ENCODE assay signal across 13 mouse cellular contexts in the genomic region with DNA sequence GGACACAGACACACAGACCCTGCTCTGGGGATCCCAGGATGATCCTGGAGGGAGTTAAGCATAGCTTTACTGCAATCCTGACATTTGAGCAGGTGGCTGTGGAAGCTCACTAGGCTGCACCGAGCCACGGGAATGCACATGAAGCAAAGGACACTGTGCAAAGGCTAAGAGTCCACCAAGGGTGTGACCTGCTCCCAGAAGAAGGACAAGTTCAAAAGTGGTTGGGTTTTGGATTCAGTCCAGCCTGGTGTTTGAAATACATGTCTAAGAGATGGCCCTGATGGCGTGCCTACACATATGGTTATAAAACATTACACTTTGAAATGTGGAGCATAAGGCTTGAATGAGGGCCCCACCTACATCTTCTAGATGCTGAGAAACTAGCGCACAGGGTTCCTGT. TPM values are rescaled to one million over a fixed set of nuclear protein-coding genes. Genes with fewer than 3 reads are reported as not detected.
DNase-seq lines count a peak whose midpoint lies in the region; ATAC-seq and TF ChIP-seq lines count a peak whose summit lies in the region.
"Had no signal": no experiment of that assay in that cellular context is flagged by ENCODE, and none has a peak within 500 bp of the region (broad histone marks: within the 10 kb centered on the region; RNA-seq: fewer than 3 reads in every experiment).

No protein-coding gene starts in this region.

- WGBS in lung, embryonic 15.5 days, result 26% methylated on average over 4 of the region's 4 CpGs
- WGBS in lung, adult 2 months, result 57% methylated on average over 4 of the region's 4 CpGs
- 37% methylated on average over 4 of the region's 4 CpGs for WGBS in intestine, embryonic 16.5 days

- peak; percentile 37 for DNase-seq in gastrocnemius, adult 2 months
- no peak for DNase-seq in gastrocnemius, postnatal 36 days
- no peak for DNase-seq in lung, adult 2 months
- DNase-seq in kidney, postnatal 36 days, result peak; percentile 77 to 80
- no peak for DNase-seq in testis, postnatal 14 days (ENCODE audit: low spot score)
- no peak for DNase-seq in ovary, adult 18-20 months (ENCODE audit: low spot score)
- DNase-seq: adrenal gland, postnatal 36 days; cerebellum, postnatal 14 days; right cerebral cortex, postnatal 14 days had no signal

- TF ChIP-seq POLR2A in lung, adult 2 months (IDR thresholded peaks at IDR 0.05; ENCODE audit: borderline replicate concordance, extremely low read depth, low read depth, low read length), result no peak

- H3K9me3 ChIP-seq in lung, embryonic 15.5 days, result no peaks in the 10 kb centered on the region
- H3K9me3 ChIP-seq in intestine, embryonic 16.5 days (ENCODE audit: control insufficient read depth, low read length), result no peaks in the 10 kb centered on the region
- H3K9me3 ChIP-seq: limb, embryonic 13.5 days; neural tube, embryonic 13.5 days had no signal

- H3K27ac ChIP-seq in gastrocnemius, adult 2 months, result peak overlapping the region; percentile 90
- peak overlapping the region; percentile 25 for H3K27ac ChIP-seq in lung, embryonic 15.5 days
- H3K27ac ChIP-seq in intestine, embryonic 16.5 days (ENCODE audit: low read length), result no peak overlapping the region
- H3K27ac ChIP-seq: neural tube, embryonic 13.5 days had no signal

- no peaks in the 10 kb centered on the region for H3K36me3 ChIP-seq in lung, embryonic 15.5 days
- no peaks in the 10 kb centered on the region for H3K36me3 ChIP-seq in intestine, embryonic 16.5 days (ENCODE audit: control insufficient read depth, insufficient read depth, low read length)
- H3K36me3 ChIP-seq: limb, embryonic 13.5 days; neural tube, embryonic 13.5 days had no signal

- intact Hi-C loops in gastrocnemius, adult 2 months (cut with DNase I), result loop anchor here (5.0 kb wide), 2 partner anchors 51 to 96 kb away; a partner anchor contains a TSS
- intact Hi-C loops in gastrocnemius, postnatal 36 days (cut with DNase I), result no loop called here

- peaks cover 70% of the 10 kb centered on the region for H3K4me1 ChIP-seq in lung, embryonic 15.5 days
- peaks cover 15% of the 10 kb centered on the region for H3K4me1 ChIP-seq in lung, adult 2 months (ENCODE audit: control insufficient read depth, insufficient read depth, low read length)
- peaks cover 46% of the 10 kb centered on the region for H3K4me1 ChIP-seq in intestine, embryonic 16.5 days (ENCODE audit: control insufficient read depth, insufficient read depth, low read length)

- H3K9ac ChIP-seq in lung, embryonic 15.5 days, result no peak overlapping the region
- no peak overlapping the region for H3K9ac ChIP-seq in intestine, embryonic 16.5 days (ENCODE audit: low read depth, low read length)
- H3K9ac ChIP-seq: limb, embryonic 13.5 days; neural tube, embryonic 13.5 days had no signal

- ATAC-seq in lung, embryonic 15.5 days (ENCODE audit: borderline replicate concordance, extremely low read depth, low FRiP score, low TSS enrichment), result no peak
- ATAC-seq in intestine, embryonic 16.5 days, result peak; percentile 70

- TF ChIP-seq CTCF in gastrocnemius, adult 2 months (IDR thresholded peaks at IDR 0.05), result no peak
- no peak for TF ChIP-seq CTCF in lung, adult 2 months (IDR thresholded peaks at IDR 0.05; ENCODE audit: insufficient read depth, low read length)

- no peak overlapping the region for H3K4me2 ChIP-seq in lung, embryonic 15.5 days
- H3K4me2 ChIP-seq in intestine, embryonic 16.5 days (ENCODE audit: low read depth, low read length), result no peak overlapping the region
- H3K4me2 ChIP-seq: neural tube, embryonic 13.5 days had no signal

- H3K27me3 ChIP-seq in lung, embryonic 15.5 days, result no peaks in the 10 kb centered on the region
- H3K27me3 ChIP-seq in intestine, embryonic 16.5 days (replicated peaks; ENCODE audit: control insufficient read depth, insufficient read depth, low read length), result no peaks in the 10 kb centered on the region
- H3K27me3 ChIP-seq: limb, embryonic 13.5 days; neural tube, embryonic 13.5 days had no signal

- H3K4me3 ChIP-seq in gastrocnemius, adult 2 months, result 0 out of 2 replicates have a peak overlapping the region, but pooled peaks have one; percentile 5
- no peak overlapping the region for H3K4me3 ChIP-seq in lung, embryonic 15.5 days
- no peak overlapping the region for H3K4me3 ChIP-seq in lung, adult 2 months (replicated peaks; ENCODE audit: extremely low read depth, low read depth, low read length)
- no peak overlapping the region for H3K4me3 ChIP-seq in intestine, embryonic 16.5 days (ENCODE audit: low read length)
- H3K4me3 ChIP-seq: limb, embryonic 13.5 days; neural tube, embryonic 13.5 days had no signal

RNA-seq across cellular contexts. Expression of a gene that starts 50.6 kb away (rescaled TPM):
- 10 to 100 TPM; 16.9 to 29.3 TPM for total RNA-seq in gastrocnemius, adult 2 months (2021)
- total RNA-seq in gastrocnemius, postnatal 36 days (2021), result 10 to 100 TPM; 15.1 to 17.7 TPM
- polyA plus RNA-seq in lung, embryonic 15.5 days (2015; fragmentation: Nextera tagmentation; extraction: Ambion mirVana), result 37.5 and 40.6 TPM in 2 replicates
- 45.2 and 56.8 TPM in 2 replicates for polyA plus RNA-seq in lung, adult 2 months (2012; rRNA removed)
- polyA plus RNA-seq in intestine, embryonic 16.5 days (2015; fragmentation: Nextera tagmentation; extraction: Ambion mirVana), result 16.4 and 17.2 TPM in 2 replicates

Comparison
In these comparisons a context has a peak if more than half of its experiments do, and no peak if none do; other contexts are left out.
1. DNase-seq: peak in gastrocnemius, adult 2 months (single experiment) and kidney, postnatal 36 days (2 of 2); none in gastrocnemius, postnatal 36 days (0 of 2), lung, adult 2 months (single experiment), testis, postnatal 14 days (single experiment) and ovary, adult 18-20 months (single experiment).